Mouse (Mus musculus) thymus, postnatal 14 days (tissue): ENCODE measurements around the gene Tlr5.

Experiments used
- DNase-seq: peaks from one replicate; pipeline ENCODE4 v3.0.0; 2021

Gene Tlr5

DNA sequence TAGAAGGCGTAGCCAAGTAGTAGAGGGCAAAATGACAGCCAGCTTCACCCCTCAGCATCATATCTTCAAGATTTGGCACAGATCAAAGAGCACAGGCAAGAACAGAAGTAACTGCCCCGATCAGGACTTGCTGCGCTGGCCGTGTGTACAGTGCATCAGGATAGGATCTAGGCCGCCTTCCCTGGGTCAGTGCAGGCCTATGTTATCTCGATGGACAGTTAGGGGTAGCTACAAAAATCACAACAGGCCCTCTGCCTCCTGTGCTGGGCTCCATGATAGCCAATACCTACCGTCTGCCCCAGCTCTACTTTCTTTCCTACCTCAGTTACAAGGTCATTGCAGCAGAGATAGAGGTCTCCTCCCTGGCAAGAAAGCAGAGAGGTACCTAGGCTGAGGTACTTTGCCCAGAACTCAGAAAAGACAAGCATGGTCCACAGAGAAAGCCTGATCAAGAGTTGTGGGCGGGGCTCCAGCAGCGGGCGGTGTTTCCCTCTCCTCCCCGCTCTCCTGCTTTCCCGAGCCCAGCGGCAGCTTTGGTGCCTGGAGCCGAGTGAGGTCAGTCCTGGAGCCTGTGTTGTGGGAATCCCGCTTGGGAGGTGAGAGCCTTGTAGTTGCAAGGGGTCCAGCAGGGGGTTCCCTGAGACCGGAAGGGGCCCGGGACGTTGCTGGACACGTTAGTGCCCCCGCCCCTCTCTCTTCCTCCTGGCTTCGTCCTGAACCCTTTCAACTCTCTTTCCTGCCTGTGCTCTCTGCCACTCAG, at the start of gene Tlr5:
Tlr5 (plus strand) TSS at position 502 of the 760 bp plus-strand sequence.
- peak; percentile 18 for DNase-seq

DNA sequence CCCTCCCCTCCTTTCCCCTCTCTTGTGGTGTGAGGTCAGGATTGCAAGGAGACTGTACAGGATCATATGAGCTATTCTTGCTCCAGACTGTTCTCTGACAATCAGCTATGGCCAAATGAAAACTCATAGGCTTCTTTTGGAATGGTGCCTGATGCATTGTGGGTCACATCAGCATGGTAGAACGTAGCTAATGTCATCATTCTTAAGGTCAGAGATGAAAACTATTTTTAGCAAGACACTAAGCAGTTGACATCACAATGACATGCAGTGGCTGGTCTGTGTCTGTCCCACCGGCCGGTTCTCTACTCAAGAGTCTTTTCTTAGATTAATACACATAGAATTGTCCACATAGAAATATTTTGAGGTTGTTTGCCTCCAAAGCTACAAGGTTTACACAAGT, 48.9 kb upstream of the Tlr5 start:
- DNase-seq, result no peak

DNA sequence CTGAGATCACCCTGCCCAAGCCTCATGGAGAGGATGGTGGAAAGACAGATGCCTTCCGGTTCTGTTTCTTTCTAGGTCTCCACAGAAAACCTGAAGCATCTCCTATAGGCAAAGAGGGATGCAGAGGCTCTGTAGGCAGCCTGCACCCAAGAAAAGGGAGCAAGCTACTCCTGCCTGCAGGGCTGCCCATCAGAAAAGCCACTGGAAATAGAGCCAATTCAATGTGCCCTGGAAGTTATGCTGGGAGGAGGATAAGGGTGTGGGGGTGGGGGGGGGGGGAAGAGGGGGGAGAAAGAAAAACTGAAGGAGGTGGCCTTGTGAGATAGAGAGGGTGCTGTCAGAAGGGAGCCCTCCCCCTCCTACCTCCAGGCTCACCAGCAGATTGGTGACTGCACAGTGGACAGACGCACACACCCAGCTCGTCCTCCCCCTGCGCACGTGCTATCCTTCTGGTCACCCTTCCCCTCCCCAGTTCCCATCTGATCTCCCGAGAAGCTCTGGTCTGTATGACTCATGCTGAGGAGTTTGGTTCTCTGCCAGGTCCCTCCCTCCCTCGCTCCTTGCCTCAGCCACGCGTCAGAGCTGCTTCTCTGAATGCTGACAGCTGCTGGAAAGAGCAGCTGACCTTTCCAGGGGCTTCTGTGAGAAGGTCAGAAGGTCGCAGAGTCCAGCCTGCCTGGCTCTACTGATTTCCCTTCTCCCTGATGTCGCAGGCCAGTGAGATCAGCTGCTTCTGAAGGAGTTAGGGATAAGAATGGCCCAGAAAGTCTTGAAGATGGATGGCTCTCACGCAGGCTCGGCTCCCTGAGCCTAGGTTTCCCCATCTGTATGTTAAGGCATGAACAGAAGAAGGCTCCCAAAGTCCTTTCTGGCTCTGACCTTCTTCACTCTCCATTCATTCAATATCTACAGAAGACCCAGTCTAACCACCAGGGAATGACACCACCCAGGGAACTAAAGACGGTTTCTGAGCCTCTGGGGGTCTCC, 46.2 kb upstream of the Tlr5 start:
- peak; percentile 5 for DNase-seq

DNA sequence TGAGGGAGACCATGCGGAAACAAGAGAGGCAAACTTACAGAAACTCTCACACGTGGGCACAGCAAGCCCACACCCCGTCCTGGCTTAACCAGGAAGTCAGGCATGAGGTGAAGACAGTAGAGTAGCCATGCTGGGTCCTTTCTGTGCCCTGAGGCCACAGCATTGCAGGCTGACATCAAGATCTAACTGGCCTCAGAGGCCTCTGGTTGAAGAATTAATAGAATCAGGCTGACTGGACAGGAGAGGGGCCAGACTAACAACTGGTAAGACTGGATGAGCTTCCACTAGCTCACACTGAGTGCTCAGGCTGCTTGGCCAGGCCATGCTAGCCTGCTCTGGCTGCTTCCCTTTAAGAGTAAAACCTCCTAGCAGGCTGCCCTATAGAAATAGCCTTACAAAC, 45.5 kb upstream of the Tlr5 start:
- DNase-seq, result no peak

DNA sequence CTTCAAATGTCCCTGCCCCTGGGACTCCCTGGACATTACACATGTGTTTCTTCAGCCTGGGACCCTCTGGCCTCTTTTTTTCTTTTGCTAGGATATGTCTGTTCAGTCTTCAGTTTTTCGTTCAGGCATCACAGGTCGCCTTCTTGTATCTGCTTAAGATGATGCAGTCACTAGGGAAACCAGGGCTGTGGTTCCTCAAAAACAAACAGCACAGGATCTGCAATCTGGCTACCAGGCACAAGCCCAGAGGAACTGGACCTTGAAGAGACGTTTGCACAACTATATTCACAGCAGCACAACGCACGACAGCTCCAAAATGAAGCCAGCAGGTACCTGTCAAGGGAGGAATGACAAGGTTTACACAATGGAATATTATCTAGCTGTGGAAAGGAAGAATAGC, 45.0 kb upstream of the Tlr5 start:
- DNase-seq, result no peak

DNA sequence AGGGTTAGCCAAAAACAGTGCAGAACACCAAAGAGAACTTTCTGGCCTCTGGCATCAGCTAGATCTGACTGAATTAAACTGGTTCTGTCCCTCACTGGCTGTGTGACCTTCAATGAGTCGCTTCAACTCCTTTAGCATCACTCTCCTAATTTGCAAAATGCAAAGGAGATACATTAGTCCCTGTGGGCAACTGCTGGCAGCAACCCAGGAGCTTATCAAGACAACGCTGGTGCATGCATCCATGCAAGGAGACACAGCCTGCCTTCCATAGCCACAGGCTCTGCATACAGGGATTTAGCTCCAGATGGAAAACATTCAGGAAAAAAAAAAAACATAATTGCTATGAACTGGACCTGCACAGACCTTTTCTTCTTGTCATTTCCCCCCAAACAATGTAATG, 42.0 kb upstream of the Tlr5 start:
- no peak for DNase-seq

DNA sequence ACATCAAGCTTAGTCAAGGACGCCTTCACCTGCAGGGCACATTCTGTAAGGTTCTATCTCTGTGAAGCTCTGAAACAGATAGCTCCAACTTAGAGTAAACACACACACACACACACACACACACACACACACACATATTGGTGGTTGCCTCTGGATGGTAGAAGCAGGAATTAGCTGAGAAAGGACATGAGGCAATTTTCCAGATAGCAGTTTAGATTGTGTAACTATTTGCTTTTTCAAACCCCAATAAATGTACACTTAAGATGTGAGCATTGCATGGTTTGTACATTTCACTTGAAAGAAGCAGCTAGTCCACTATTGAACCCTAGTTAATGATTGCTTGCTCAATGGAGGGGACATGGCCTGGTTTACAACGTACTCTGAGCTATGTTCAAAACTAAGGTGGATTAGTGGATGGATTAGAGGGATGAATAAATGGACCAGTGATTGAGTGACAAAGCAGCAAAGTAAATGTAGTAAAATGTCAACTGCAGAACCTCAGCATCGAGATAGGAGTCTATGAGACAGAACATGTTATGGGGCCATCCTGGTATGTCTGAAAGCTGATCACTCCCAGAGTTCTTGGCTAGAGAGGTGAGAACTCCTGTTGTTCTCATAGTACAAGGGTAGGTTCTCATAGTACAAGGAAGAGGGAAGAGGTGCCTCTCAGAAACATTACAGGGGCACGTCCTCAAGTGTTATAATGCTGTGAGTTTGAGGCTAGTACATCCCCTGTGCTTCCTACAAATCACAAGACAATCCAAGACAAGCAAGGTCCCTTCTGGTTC, 40.3 kb upstream of the Tlr5 start:
- no peak for DNase-seq

DNA sequence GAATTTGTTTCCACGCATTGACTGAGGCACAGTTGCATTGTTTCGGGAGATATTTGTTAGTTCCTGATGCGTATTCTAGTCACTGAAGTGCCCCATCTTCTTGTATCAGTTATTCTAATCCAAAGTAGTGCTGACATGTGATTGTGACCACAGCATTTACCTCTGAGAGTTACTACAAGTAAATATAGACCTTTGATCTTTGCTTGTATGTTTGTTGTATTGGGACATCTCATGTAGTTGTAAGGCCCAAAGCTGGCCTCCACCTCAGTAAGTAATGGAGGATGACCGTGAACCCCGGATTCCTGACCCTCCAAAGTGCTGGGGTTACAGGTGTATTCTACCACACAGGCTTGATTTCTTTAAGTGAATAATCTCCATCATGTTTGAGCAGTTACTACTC, 38.4 kb upstream of the Tlr5 start:
- no peak for DNase-seq

DNA sequence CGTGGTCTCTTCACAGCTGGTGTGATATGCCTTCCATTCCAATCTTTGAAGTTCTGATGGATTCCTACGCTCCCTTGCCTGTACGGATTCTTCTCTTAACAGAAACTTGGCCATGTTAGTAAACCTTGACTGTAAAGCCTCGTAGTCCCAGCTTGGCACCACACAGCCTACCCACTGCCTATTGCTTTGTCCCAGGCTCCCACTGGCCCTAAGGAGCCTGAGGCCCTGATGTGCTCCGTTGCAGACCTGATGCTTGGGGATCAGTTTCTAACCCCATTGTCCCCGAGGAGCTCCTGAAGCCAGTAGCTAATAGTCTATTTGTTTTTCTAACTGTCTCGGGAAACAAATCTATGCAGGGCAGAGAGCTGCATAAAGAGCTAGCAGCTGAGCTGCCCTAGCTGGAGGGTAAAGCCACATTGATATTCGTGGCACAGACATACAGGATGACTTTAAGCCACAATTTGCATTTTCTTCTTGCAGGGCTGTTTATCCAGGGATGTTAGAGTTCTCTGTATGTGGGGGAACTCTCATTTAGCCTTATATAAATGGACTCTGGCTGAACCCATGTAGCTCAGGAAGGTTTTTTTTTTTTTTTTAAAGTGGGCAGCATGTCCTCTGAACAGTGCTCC, 35.8 kb upstream of the Tlr5 start:
- DNase-seq, result no peak

DNA sequence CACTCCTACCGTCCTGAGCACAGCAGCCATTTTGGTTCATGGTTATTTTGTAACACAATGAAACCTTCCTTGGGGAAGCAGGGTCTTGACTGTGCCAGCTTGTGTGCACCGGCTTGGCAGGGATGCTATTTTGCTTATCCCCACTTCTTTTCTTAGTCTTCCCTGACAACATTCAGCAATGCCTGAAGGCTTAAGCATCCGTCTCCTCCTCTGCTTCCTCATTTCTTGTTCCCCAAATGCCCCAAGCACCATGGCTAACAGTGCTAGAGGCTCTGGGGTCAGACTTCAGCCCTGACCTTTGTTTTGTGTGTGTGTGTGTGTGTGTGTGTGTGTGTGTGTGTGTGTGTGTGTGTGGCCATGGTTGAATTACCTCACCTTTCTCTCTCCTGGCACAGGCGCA, 31.8 kb upstream of the Tlr5 start:
- DNase-seq, result no peak

DNA sequence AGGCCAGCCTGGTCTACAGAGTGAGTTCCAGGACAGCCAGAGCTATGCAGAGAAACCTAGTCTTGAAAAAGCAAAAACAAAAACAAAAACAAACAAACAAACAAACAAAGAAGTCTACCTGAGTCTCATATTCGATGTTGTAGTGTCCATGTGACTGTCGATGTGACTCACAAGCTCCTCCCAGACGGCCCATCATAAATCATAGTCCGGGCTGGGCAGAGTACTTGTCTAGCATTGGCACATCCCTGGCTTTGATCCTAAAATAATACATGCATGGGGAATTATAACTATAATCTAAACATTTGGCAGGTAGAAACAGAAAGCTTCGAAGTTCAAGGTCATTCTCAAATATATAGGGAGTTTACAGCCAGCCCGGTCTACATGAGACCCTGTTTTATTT, 28.1 kb upstream of the Tlr5 start:
- no peak for DNase-seq

DNA sequence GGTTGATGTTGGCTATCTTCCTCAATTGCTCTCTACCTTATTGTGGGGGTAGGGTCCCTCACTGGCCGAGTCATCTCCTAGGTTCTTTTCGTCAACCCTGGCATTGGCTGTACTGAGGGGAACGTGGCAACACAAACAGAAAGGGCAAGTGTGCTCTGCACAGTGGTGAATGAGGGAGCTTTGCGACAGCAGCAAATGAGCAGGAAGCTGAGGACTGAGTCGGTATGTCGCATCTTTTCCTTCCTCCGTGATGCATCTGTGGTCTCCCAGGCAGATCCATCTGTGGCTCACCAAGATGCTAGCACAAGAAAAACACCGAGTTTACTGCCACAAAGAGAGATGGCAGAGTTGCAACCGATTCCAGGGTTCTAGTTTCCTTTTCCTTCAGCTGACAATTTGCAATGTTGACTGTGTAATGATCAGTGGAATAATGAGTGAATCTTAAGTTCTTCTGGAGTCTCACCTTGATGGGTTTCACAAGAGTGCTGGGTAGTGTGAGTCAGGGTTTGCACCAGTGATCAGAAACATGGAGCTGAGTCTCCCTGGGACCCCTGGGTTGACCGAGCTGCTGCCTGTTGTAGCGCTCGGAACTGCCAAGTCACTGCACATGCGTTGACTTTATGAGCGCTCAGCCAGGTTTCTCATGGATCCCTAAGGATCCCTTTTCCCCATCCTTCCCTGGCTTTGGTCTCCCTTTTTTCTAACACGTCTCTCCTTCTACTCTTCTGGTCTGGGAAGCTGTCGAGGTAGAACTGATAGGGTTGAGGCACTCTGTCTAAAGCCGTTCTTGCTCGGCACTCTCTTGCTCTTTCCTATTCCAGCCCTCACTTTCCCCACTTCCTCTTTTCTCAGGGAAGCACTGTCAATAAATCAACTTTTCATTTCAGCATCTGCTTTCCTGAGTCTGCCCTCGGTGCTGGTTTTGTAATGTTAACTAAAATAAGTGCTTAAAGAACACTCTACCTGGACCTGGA, 26.4 kb upstream of the Tlr5 start:
- no peak for DNase-seq

DNA sequence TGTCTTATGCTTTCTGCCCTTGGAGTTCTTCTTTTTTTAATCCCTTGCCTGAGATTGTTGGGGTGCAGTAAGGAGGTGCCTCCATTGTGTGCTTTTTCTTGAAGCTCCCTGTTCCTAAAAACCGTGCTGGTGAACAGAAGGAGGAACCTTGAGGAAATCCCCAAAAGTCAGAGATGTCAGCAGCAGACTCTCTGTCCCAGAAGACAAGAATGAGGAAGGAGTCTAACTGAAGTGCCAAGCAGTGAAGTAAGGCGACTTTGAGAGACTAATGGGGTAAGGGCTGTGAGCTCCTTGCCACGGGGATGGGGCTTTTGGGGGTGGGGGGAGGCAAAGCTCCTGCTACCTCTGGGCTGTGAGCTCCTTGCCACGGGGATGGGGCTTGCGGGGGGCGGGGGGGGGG, 19.1 kb upstream of the Tlr5 start:
- no peak for DNase-seq

DNA sequence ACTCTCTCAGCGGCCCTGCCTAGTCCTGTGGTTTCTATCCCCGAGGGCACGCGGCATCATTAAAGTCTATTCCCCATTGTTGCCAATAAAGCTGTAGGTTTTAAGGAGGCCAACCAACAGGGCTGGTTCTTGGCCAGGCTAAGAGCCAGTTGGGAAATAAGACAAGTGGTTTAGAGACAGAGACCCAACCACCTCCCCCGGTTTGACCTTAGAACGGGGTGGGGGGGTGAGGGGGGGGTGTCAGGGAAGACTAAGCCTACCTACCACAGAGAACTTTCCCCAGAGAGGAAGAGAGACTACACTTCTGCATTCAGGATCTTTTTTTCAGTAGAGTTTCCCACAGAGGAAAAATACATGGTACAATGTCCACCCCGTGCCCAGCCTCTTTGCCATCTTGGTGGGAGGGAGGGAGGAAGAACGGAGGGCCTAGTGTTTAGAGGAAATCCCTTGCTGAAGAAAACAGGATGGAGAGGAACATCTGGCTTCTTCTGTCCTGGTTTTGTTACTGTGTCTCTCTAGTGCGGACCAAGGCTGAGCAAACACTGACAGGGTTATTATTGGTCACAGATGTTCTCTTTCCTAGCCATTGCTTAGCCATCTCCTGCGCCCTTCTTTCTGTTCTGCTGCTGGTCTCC, 17.0 kb upstream of the Tlr5 start:
- no peak for DNase-seq

DNA sequence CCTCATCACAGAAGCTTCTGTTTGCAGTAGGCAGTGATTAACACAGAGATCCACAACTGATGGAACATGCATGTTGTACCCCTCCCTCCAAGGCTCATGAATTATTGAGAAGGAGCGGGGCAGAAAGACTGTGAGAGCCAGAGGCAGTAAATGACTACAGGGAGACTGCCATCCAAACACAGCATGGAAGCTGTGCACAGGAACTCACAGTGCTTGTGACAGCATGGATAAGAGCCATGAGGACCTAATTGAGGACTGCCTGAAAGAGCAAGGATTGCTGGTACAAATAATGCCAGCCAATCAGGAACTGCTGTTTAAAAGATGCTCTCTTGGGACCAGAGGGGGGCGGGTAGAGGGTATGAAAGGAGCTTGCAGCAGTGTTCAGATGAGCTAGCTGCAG, 12.7 kb upstream of the Tlr5 start:
- DNase-seq, result no peak

DNA sequence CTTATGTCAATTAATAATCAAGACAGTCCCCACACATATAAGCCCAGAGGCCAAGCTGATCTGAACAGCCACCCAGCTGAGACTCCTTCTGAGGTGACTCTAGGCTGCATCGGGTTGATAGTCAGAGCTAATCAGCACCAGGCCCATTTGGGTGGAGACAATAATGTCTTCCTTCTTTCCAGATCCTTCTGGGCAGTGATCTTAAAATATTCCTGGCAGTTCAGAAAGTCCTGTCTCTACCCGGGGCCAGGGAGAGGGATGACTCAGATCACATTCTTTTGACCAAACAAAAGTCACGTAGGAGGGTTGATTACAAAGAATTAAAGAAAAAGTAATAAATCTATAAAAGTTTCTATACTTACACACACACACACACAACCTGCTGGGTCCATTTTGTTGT, 10.7 kb upstream of the Tlr5 start:
- no peak for DNase-seq

DNA sequence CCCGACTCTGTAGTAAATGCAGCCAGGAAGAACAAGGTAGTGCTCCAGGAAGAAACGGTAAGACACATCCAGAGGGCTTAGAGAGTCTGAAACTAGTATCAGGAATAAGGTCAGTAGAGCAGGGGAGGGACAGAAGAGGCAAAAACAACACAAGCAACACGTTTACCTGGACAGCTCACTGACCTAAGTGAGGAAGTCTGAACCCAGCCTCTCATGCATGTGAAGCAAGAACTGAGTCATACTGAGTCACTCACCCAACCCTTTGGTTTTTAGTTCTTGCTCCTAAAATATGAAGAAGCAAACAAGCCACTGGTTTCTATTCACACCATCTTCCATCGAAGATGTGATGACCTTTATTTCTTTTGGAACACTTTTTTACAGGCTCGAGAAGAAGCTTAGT, 9.9 kb upstream of the Tlr5 start:
- DNase-seq, result no peak

DNA sequence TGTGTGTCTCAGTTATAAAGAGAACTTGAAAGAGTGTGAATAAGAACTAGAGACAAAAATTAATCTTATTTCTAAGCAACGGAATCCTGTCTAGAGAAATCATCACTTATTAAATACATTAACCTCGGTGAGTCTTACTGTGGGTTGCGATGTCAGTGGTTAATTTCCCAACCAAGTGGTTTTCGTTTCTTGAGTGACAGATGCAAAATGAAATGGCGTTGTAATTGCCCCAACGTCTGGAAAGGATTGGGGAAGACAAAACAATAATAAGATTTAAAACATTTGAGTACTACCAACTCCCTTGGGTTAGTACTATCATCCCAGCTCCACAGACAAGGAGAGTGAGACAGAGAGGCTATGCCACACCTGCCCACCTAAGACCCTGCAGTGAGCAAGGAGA, 9.0 kb upstream of the Tlr5 start:
- DNase-seq, result no peak

DNA sequence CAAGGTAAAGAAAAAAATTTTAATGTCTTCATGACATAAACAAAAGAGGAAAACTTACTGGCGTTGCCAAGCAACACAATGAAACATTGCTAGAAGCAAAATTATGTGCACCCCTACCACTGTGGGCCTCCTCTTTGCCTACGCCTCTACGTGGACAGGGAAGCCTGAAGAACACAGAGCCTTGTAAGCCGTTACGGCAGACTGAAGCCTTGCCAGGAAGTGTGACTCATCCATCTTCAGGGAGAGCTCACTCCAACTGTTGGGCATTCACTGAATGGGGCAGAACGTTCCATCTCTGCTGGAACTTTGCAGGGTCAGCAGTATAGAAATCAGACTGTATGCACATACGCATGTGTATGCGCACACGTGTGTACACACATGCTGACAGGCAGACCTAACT, 3.3 kb upstream of the Tlr5 start:
- DNase-seq, result no peak

DNA sequence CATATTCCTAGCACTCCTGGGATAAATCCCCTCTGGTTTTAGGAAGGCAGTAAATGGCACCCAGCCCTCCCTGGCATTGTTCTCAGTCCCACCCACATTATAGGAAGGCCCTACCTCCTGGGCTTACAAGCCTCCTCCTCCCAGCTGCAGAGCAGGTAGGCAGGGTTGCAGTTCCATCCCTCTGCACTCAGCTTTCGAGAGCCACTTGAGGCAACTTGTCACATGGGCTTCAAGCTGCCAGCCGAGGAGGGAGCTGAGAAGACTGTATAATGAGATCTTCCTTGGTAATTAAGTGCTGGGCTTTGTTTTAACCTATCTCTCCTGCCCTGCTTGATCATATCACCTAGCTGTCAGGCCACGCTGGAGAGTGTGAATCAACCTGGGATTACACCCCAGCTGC, 1.4 kb upstream of the Tlr5 start:
- DNase-seq, result no peak

DNA sequence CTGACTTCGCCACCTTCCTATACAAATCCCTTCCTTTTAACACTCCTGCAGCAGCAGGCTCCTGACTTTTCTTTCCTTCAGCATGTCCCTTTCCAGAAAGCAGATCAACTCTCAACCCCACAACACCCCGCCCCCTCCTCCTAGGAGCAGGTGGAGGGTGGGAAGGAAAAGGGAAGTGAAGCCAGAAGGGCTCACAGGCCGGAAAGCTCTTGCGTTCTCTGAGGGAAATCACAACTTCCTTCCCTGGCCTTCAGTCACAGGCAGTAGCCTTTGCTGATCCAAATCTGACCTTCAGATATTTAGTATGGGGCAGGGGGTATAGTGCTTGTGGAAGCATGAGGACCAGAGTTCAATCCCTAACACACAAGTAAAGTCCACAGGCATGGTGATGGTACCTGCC, 921 bp upstream of the Tlr5 start:
- DNase-seq, result no peak
